In genomic region chr15:4064694-4065093, GRCm38 (mm10) we compare ENCODE assay signal across 15 mouse cellular contexts.
"Had no signal": no experiment of that assay in that cellular context is flagged by ENCODE, and none has a peak within 500 bp of the region (broad histone marks: within the 10 kb centered on the region; RNA-seq: fewer than 3 reads in every experiment).

No protein-coding gene starts in this region.

- H3K4me1 ChIP-seq: stomach, embryonic 15.5 days had no signal

- DNase-seq: retina, postnatal 1 day; right cerebral cortex, adult 18-20 months; right cerebral cortex, postnatal 14 days; right cerebral cortex, postnatal 25 days; right cerebral cortex, postnatal 4 days; spleen, adult 18-20 months; thymus, adult 18-20 months; thymus, adult 2 months; thymus, postnatal 14 days; thymus, postnatal 25 days; thymus, postnatal 36 days; thymus, postnatal 4 days had no signal

- H3K4me2 ChIP-seq: neural tube, embryonic 15.5 days; stomach, embryonic 15.5 days had no signal

- H3K9me3 ChIP-seq: neural tube, embryonic 15.5 days; stomach, embryonic 15.5 days had no signal

- H3K4me3 ChIP-seq: neural tube, embryonic 15.5 days; stomach, embryonic 15.5 days had no signal

- H3K27ac ChIP-seq: neural tube, embryonic 15.5 days; stomach, embryonic 15.5 days; stomach, postnatal 0 days had no signal

- H3K27me3 ChIP-seq: neural tube, embryonic 15.5 days; stomach, embryonic 15.5 days had no signal

- H3K9ac ChIP-seq: neural tube, embryonic 15.5 days; stomach, embryonic 15.5 days had no signal
